Mouse (Mus musculus) thymus, postnatal 0 days (tissue): ENCODE results near the gene Mcrip1. TPM values are rescaled to one million over a fixed set of nuclear protein-coding genes. Genes with fewer than 3 reads are reported as not detected.
"Not testable (repeated sequence)": the region's sequence is repeated elsewhere in the genome, so short reads cannot be mapped to it uniquely, and the experiment has no call there.

Experiments used
- DNase-seq: peaks from one replicate; pipeline ENCODE4 v3.0.0-alpha.2; 2015; ENCODE audit warnings: low spot score
- polyA plus RNA-seq: library from polyadenylated mRNA; unstranded; fragments of >200 nt; fragmentation: Nextera tagmentation; extraction: Ambion mirVana; gene quantifications from 2 replicates; pipeline ENCODE4 v1.2.1, GENCODE M21; 2015

Mcrip1 gene
- polyA plus RNA-seq, 1 experiment from 2014 or later: 196 TPM

- DNase-seq: peak; percentile 68
These were observed 33.9 kb downstream of the Mcrip1 start for GRCm38 (mm10) chr11:120515611-120516010.

- not testable (repeated sequence) for DNase-seq
These were observed 35.3 kb downstream of the Mcrip1 start for GRCm38 (mm10) chr11:120514262-120514661.

GRCm38 (mm10) chr11:120512790-120513453 is 36.6 kb downstream of the Mcrip1 start:
- DNase-seq: no peak

- DNase-seq: peak; percentile 76
These were observed 39.0 kb downstream of the Mcrip1 start for GRCm38 (mm10) chr11:120510375-120511030.

GRCm38 (mm10) chr11:120509940-120510339 is 39.6 kb downstream of the Mcrip1 start:
- DNase-seq: peak; percentile 20

GRCm38 (mm10) chr11:120508290-120508870 is 41.1 kb downstream of the Mcrip1 start:
- no peak for DNase-seq

- DNase-seq: no peak
These were observed 41.8 kb downstream of the Mcrip1 start for GRCm38 (mm10) chr11:120507611-120508289.

GRCm38 (mm10) chr11:120506899-120507298 is 42.6 kb downstream of the Mcrip1 start:
- DNase-seq: peak; percentile 46

GRCm38 (mm10) chr11:120505661-120506060 is 43.9 kb downstream of the Mcrip1 start:
- no peak for DNase-seq

- DNase-seq: no peak
These were observed 47.8 kb downstream of the Mcrip1 start for GRCm38 (mm10) chr11:120501701-120502100.

GRCm38 (mm10) chr11:120501018-120501417 is 48.5 kb downstream of the Mcrip1 start:
- no peak for DNase-seq

GRCm38 (mm10) chr11:120500357-120500756 is 49.2 kb downstream of the Mcrip1 start:
- DNase-seq: no peak

GRCm38 (mm10) chr11:120499894-120500293 is 49.6 kb downstream of the Mcrip1 start:
- DNase-seq: no peak

- DNase-seq: no peak
These were observed 50.6 kb downstream of the Mcrip1 start for GRCm38 (mm10) chr11:120498891-120499290.

- DNase-seq: no peak
These were observed 51.3 kb downstream of the Mcrip1 start for GRCm38 (mm10) chr11:120498226-120498625.

- DNase-seq: no peak
These were observed 52.1 kb downstream of the Mcrip1 start for GRCm38 (mm10) chr11:120497436-120497835.

GRCm38 (mm10) chr11:120493911-120494310 is 55.6 kb downstream of the Mcrip1 start:
- no peak for DNase-seq

GRCm38 (mm10) chr11:120493351-120493750 is 56.2 kb downstream of the Mcrip1 start:
- no peak for DNase-seq
